Mouse (Mus musculus) hindbrain, embryonic 16.5 days (tissue): ENCODE results near the gene Srcin1. TPM values are rescaled to one million over a fixed set of nuclear protein-coding genes. Genes with fewer than 3 reads are reported as not detected.

Experiments
- ATAC-seq: fragments of 200-750 bp; cut with Nextera tagmentation; 2 replicates; pipeline ENCODE4 v1.8.0; 2017; ENCODE audit warnings: moderate TSS enrichment, moderate library complexity
- H3K27ac ChIP-seq: fragments of 300-500 bp; sonication (generic); 2 replicates; pipeline ENCODE4 v1.5.1; 2014; ENCODE audit warnings: low read depth, mild to moderate bottlenecking, control low read depth, low read length, moderate library complexity
- H3K27me3 ChIP-seq: fragments of 300-500 bp; sonication (generic); replicated peaks from 2 replicates; pipeline ENCODE4 v1.6.1; 2014; ENCODE audit warnings: low read length; ENCODE audit not compliant: control insufficient read depth, insufficient read depth
- H3K36me3 ChIP-seq: fragments of 300-500 bp; sonication (generic); 2 replicates; pipeline ENCODE4 v1.6.1; 2014; ENCODE audit warnings: mild to moderate bottlenecking, low read length, moderate library complexity, mixed read lengths; ENCODE audit not compliant: control insufficient read depth, insufficient read depth
- H3K4me1 ChIP-seq: fragments of 300-500 bp; sonication (generic); 2 replicates; pipeline ENCODE4 v1.6.1; 2014; ENCODE audit warnings: low read depth, low read length; ENCODE audit not compliant: control insufficient read depth, insufficient read depth
- H3K4me2 ChIP-seq: fragments of 300-500 bp; sonication (generic); 2 replicates; pipeline ENCODE4 v1.6.1; 2014; ENCODE audit warnings: mild to moderate bottlenecking, low read length, control low read depth, moderate library complexity
- H3K4me3 ChIP-seq: fragments of 300-500 bp; sonication (generic); 2 replicates; pipeline ENCODE4 v1.5.1; 2014; ENCODE audit warnings: mild to moderate bottlenecking, low read length, control low read depth, moderate library complexity
- H3K9ac ChIP-seq: fragments of 300-500 bp; sonication (generic); 2 replicates; pipeline ENCODE4 v1.6.1; 2014; ENCODE audit warnings: low read depth, mild to moderate bottlenecking, control low read depth, low read length, moderate library complexity
- H3K9me3 ChIP-seq: fragments of 300-500 bp; sonication (generic); 2 replicates; pipeline ENCODE4 v1.6.1; 2014; ENCODE audit warnings: mild to moderate bottlenecking, low read length, moderate library complexity; ENCODE audit not compliant: control insufficient read depth
- WGBS: fragments of 180-500 bp; shearing (Covaris S2); extraction: QIAGEN DNeasy Blood & Tissue Kit; methylation state at CpG from one replicate; pipeline ENCODE4 v1.1.7; 2014; 5-methylcytosine and 5-hydroxymethylcytosine counted together
- polyA plus RNA-seq: library from polyadenylated mRNA; unstranded; fragments of >200 nt; fragmentation: Nextera tagmentation; extraction: Ambion mirVana; gene quantifications from 2 replicates; pipeline ENCODE4 v1.2.1, GENCODE M21; 2015

The Srcin1 gene
- polyA plus RNA-seq, 1 experiment from 2014 or later = 8.9 TPM

DNA sequence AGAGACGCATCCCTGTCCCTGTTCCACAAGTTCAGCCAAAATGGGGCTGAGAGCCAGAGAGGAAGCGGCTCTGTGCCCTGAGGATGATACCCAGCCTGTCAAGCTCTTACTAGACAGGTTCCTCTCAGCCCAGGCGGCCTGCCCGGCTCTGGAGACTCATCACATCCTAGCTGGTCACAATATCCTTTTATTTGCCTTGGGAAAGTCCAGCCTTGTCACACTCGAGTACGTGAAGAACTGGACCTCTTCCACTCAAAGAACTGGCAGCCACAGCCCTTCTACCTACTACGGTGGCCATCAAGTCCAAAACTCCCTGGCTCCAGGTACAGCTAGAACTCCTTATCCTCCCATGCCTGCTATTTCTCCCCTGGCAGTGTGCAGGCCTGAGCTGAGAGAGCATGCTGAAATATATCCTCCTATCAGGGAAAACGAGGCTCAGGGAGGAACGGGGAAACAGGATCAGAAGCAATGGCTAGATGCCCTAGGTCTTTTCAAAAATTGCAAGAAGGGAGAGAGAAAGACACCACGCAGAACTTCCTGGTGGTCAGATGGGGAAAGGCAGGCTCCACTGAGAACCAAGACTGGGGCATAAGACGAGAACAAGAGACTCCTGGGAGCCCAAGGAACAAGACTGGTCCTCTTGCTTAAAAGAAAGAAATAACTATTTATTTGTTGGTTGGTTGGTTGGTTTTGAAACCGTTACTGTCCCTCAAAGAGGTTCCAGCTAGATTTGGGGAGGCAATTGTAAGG is 27.9 kb downstream of the Srcin1 start:
- Histone ChIP-seq H3K9ac (no peak overlapping the region), H3K4me1 (peaks cover 35% of the 10 kb centered on the region), H3K27me3 (peaks cover 18% of the 10 kb centered on the region; the same call in 1 of the 2 replicates), H3K27ac (no peak overlapping the region), H3K4me2 (no peak overlapping the region), H3K4me3 (no peak overlapping the region), H3K36me3 (no peaks in the 10 kb centered on the region), H3K9me3 (no peaks in the 10 kb centered on the region)
- 74% methylated on average over 12 of the region's 12 CpGs for WGBS
- ATAC-seq = no peak

DNA sequence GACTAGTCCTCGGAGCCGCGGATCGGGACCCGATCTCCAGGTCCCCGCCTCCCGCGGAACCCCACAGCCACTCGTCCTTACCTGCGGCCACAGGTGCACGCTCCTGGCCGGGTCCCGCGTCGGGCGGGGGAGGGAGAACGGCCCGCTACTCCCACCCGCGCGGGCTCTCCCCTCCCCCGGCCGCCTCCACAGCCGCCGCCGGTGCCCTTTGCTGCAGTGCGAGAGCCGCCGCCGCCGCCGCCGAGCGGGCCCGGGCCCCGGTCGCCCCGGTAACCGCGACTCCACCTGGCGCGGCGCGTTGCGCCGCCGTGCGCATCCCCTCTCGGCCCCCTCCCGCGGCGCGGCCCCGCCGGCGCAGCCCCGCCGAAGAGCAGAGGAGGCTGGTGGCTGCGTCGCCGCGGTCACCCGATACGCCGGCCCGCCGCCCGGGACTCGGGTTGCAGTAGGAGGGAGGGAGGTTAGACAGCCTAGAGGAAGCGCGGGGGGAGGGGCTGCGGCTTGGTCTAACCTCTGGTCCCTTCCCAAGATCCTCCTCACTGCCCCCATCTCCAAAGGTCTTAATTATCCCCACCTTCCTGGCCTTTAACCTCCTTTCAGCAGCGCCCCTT is 29.1 kb downstream of the Srcin1 start:
- peak; percentile 32; the same call in 1 of the 2 replicates for ATAC-seq
- no peaks in the 10 kb centered on the region for H3K36me3 ChIP-seq
- H3K4me3 ChIP-seq = peak overlapping the region; percentile 55
- peak overlapping the region; percentile 19; the same call in 1 of the 2 replicates for H3K27ac ChIP-seq
- WGBS = 0% methylated on average over 29 of the region's 73 CpGs
- peak overlapping the region; percentile 98 for H3K4me2 ChIP-seq
- H3K4me1 ChIP-seq = peaks cover 34% of the 10 kb centered on the region
- H3K9me3 ChIP-seq = no peaks in the 10 kb centered on the region
- H3K27me3 ChIP-seq = peaks cover 17% of the 10 kb centered on the region; the same call in 1 of the 2 replicates
- H3K9ac ChIP-seq = peak overlapping the region; percentile 74

DNA sequence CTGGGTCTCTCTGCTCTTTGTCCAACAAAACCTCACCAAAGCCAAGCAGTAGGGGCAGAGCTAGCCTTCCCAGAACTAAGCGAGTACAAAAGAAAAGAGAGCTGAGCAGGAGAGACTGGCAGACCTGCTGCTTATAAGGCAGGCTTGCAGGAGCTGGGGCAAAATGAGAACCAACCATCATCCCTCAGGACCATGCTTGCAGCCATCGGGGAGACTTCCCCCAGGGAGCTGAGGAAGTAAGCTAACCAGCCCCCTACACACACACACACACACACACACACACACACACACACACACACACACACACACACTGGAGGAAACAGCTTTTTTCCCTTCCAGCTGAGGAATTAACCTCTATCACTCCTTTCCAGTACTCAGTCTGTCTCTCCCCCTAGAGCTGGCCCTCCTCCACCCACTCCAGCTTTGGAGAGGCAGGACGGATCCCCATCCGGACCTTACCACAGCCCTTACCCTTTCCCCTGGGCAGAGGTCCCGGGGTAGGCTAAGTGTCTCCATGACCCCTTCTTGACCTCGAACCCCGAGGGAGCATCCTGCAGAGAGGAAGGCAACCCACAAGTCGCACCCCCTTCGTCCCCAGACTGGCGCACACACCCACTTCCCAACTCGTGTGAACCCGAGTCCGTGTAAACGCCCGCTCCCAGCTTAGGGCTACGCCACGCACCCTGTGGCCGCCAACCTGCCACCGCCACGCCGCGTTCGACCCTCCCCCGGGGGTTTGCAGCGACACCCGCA is 30.0 kb downstream of the Srcin1 start:
- Histone ChIP-seq H3K9ac (peak overlapping the region; percentile 74), H3K9me3 (no peaks in the 10 kb centered on the region), H3K36me3 (no peaks in the 10 kb centered on the region), H3K27me3 (peaks cover 16% of the 10 kb centered on the region; the same call in 1 of the 2 replicates), H3K27ac (no peak overlapping the region), H3K4me1 (peaks cover 33% of the 10 kb centered on the region), H3K4me2 (peak overlapping the region; percentile 98), H3K4me3 (peak overlapping the region; percentile 55)
- 9% methylated on average over 26 of the region's 26 CpGs for WGBS
- ATAC-seq = no peak

DNA sequence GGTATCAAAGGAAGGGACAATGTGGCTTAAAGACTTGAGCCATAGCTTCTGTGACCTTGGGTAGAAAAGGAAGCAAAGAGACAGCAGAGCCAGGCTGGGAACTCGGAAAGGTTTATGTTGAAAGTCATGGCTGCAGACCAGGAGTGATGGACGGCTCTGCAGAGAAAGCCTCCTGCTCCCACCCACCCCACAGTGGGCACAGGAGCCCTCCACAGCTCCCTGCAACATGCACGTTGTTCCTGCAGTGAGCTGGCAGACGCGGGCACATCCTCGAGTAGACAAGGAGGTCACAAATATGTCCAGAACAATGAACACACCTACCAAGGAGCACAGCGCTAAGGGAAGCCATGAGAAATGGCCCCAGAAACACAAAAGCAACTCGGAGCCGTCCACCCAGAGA is 32.1 kb downstream of the Srcin1 start:
- Histone ChIP-seq H3K36me3 (no peaks in the 10 kb centered on the region), H3K9me3 (no peaks in the 10 kb centered on the region), H3K27ac (no peak overlapping the region), H3K4me3 (no peak overlapping the region), H3K27me3 (peaks cover 5% of the 10 kb centered on the region; the same call in 1 of the 2 replicates), H3K4me2 (no peak overlapping the region), H3K4me1 (peaks cover 43% of the 10 kb centered on the region), H3K9ac (no peak overlapping the region)
- WGBS = 72% methylated on average over 9 of the region's 9 CpGs
- no peak for ATAC-seq

DNA sequence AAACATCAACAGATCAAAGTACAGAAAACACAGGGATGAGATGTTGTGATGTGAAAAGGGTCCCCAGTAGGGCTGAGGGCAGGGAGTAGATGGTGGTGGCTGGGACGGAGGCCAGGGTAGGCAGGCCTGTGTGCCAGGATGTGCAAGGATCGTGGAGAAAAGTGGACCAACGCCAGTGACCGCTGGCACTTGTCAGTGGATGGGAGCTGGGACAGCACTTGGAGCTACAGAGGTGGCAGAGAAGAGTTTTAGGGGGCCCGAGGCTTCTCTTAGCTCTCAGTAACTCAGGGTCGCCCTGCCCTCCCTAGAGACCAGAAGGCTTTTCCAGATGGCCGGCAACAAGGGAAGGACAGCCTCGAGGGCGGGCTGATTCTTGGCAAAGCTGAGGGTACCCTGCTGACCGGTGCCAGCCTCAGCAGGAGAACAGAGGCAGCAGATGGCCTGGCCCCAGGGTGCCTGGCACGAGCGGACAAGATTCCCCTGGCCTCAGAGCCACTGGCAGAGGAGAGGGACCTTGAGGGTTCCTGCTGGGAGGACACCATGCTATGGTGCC is 32.7 kb downstream of the Srcin1 start:
- peak; percentile 67 for ATAC-seq
- Histone ChIP-seq H3K4me2 (no peak overlapping the region), H3K4me3 (no peak overlapping the region), H3K4me1 (peaks cover 43% of the 10 kb centered on the region), H3K9ac (no peak overlapping the region), H3K27ac (0 out of 2 replicates have a peak overlapping the region, but pooled peaks have one; percentile 37), H3K9me3 (no peaks in the 10 kb centered on the region), H3K27me3 (peaks cover 2% of the 10 kb centered on the region; the same call in 1 of the 2 replicates), H3K36me3 (no peaks in the 10 kb centered on the region)
- WGBS = 32% methylated on average over 12 of the region's 12 CpGs

DNA sequence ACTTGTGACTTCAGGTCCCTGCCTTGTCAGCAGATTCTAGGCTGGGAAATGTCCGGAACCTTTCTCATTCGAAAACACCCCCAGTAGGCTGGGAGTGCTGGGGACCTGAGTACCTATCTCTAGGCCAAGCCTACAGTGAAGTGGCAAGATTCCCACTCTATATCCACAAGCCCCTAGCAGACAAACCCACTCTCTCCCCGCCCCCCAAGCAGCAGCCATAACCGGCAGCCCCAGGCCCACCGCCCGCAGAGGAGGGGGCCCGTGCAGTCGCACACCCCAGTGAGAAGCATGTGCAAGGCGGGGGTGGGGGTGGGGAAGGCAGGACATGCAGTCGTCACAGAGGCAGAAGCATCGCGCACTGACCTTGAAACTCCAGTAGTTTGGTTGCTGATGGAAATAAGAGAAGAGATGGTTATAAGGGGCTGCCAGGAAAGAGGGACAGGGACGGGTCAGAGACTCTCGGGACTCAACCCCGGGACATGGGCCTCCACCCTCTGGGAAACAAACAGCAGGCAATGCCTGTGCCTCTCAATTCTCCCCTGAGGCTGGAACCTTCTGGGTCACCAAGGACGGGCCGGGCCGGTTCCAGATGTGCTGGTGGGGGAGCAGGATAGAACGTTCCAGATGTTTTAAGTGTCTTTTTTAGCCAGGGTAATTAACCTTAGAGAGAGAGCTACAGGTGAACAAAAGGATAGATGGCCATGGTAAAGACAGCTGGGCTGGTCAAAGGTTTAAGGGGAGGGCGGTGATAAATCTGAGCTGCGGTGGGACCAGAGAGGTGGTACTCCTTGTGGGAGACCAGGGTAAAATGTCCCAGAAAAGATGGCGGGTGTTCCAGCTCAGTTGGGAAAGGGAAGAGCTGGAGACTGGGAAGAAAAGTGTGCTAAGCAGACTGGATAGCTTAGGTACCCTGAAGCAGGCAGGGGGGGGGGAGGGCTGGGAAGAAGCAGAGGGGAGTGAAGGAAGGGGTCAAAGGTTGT is 33.5 kb downstream of the Srcin1 start:
- ATAC-seq = no peak
- H3K9me3 ChIP-seq = no peaks in the 10 kb centered on the region
- H3K36me3 ChIP-seq = no peaks in the 10 kb centered on the region
- 0 out of 2 replicates have a peak overlapping the region, but pooled peaks have one; percentile 37 for H3K27ac ChIP-seq
- peaks cover 48% of the 10 kb centered on the region for H3K4me1 ChIP-seq
- H3K9ac ChIP-seq = no peak overlapping the region
- H3K4me3 ChIP-seq = no peak overlapping the region
- H3K4me2 ChIP-seq = no peak overlapping the region
- WGBS = 74% methylated on average over 22 of the region's 22 CpGs
- H3K27me3 ChIP-seq = no peaks in the 10 kb centered on the region; the same call in 1 of the 2 replicates

DNA sequence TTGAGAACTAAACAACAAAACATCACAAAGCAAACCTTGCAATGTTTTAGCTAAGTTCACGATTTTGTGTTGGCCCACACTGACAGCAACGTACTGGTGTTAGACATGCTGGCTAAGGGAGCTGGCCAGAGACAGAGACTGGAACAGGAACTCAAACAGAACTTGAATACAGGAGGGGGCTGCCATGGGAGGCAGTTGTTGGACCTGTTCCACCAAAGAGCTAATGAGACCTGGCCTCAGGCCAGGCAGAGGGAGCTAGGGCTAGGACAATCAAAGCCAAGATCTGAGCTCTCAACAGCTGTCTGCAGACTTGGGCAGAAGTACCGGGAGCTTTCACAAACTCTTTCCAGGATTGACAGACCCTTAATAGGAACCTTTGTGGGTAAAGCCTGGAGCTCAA is 35.4 kb downstream of the Srcin1 start:
- 29% methylated on average over 3 of the region's 3 CpGs for WGBS
- peak; percentile 15; the same call in 1 of the 2 replicates for ATAC-seq

DNA sequence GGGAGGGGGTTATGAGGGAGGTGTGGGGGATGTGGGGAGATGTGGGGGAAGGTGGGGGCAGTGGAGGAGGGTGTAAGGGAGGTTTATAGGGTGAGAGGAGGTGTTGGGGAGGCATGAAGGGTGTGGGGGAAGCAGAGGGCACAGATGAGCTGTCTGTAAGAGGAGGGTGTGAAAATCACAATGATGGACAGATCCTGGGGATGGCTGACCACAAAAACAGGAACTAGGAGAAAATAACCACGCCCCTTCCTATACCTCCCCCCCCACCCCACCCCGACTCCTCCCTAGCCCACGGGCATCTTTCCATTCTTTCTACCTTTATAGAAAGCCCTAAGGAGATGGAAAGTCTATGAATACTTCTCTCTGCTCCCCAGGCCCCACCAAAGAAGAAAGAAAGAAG is 35.9 kb downstream of the Srcin1 start:
- H3K9ac ChIP-seq = no peak overlapping the region
- peaks cover 45% of the 10 kb centered on the region for H3K4me1 ChIP-seq
- H3K36me3 ChIP-seq = peaks cover 2% of the 10 kb centered on the region; the same call in 1 of the 2 replicates
- no peak overlapping the region for H3K4me3 ChIP-seq
- H3K4me2 ChIP-seq = no peak overlapping the region
- H3K27ac ChIP-seq = peak overlapping the region; percentile 2; the same call in 1 of the 2 replicates
- no peaks in the 10 kb centered on the region for H3K9me3 ChIP-seq
- H3K27me3 ChIP-seq = peaks cover 15% of the 10 kb centered on the region
- WGBS = 63% methylated on average over 3 of the region's 3 CpGs
- ATAC-seq = no peak

More for the DNA sequence above, 35.4 kb downstream of the Srcin1 start:
- Histone ChIP-seq H3K4me3 (no peak overlapping the region), H3K9me3 (no peaks in the 10 kb centered on the region), H3K4me1 (peaks cover 45% of the 10 kb centered on the region), H3K27ac (no peak overlapping the region; the same call in 1 of the 2 replicates), H3K27me3 (peaks cover 14% of the 10 kb centered on the region), H3K9ac (no peak overlapping the region), H3K4me2 (no peak overlapping the region), H3K36me3 (peaks cover 2% of the 10 kb centered on the region; the same call in 1 of the 2 replicates)
